Mouse (Mus musculus) layer of hippocampus, adult 9-11 months (tissue): ENCODE data around the gene Ankrd49.

ENCODE experiments used
- DNase-seq: peaks from one replicate; pipeline ENCODE4 v3.0.0; 2022

The Ankrd49 gene

DNA sequence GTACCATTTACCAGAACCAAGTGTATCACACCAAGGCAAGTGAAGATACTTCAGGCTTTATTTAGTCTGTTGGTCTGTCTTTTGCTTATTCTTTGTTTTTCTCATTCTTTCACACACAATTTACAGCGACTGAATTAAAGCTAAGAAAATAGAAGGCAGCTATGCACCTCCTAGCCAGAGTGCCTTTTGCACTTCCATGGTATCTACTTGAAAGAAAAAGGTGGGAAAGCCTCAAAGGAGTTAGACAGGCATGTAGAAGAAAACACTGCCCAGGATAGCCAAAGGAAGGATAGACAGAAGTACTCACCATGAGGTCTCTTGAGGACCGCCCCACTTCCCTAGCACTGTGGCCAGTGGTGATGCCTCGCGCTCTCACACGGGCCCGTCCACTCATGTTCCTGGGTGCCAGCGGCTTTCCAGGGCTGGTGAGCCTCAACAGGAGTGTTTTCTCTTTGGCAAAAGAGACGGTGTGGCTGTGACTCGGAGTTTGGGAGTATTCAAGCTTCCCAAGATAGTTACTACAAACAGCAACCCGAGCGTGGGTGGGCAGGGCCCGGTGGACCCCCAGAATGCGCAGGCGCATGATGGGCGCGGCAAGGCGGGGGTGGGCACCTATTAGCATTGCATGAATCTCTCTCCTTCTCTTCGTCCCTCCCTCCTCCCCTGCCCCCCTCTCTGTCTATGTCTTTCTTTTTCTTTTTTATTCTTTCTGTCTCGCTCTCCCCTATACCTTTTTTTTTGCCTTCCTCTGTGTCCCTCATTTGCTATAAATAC lies 44.3 kb downstream of the Ankrd49 start, which contains the start of gene Piwil4:
Gene Piwil4, minus strand, starts transcription at position 583 of the 774 bp plus-strand sequence.
- no peak for DNase-seq

DNA sequence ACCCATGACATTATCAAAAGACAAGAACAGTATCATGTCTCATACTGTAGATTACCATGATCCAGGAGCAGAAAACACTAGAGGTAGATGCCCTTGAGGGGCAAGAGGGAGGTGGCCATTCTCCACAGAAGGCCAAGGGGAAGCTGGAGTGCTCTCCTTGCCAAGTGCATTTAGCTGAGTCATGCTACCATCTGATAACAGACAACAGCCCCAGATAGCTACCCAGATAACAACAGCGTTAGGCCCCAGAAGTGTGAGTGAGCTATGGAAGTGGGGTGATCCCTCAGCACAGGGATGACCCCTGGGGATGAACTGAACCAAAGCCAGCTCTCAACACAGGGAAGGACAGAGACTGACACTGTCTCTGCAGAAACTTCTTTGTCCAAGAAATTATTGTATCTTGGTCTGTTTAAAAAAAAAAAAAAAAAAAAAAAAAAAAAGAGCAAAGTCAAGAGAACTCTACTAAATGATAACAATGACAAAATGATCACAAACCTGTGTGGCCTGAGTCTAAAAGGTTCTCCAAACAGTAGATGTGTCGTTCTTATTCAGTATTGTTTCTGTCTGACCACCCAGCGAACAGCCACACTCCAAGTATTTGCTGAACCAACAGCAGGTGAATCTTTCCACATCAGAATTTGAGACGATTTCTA lies 45.0 kb downstream of the Ankrd49 start:
- DNase-seq = no peak

DNA sequence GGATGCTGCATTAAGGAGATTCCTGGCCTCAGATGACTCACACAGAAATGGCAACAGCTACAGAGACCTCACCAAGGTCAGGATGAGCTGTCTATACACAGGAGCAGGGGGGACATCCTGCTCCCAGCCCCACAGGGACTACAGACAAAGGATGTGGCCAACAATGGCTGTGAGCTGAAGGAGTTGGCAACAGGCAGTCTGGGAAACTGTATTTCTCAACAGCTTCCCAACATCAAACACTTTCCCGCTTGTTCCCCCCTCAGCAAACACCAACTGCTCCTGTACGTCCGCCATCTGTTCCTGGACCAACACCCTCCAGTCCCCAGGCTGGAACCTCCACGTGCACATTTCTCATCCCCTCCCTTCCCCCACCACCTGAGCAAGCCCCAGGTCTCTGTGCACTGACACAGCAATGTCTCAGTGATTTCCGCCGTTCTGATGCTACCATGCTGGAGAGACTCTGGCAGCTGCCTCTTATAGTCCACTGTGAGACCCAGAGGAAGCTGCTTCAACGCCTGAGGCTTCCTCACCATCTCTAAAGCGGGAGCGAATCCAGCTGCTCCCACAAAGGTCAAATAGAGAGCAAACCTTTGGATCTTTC lies 53.6 kb downstream of the Ankrd49 start:
- no peak for DNase-seq
